Mouse (Mus musculus) stomach, postnatal 0 days (tissue): ENCODE data around the gene Usp25.

Experiments used
- CTCF ChIP-seq: IDR thresholded peaks from 2 replicates; pipeline ENCODE4 v1.5.1; 2016; ENCODE audit warnings: antibody characterized with exemption, low read depth, mild to moderate bottlenecking, moderate library complexity
- EP300 ChIP-seq: optimal IDR thresholded peaks from 2 replicates; pipeline ENCODE3; 2016; ENCODE audit warnings: antibody characterized with exemption

DNA sequence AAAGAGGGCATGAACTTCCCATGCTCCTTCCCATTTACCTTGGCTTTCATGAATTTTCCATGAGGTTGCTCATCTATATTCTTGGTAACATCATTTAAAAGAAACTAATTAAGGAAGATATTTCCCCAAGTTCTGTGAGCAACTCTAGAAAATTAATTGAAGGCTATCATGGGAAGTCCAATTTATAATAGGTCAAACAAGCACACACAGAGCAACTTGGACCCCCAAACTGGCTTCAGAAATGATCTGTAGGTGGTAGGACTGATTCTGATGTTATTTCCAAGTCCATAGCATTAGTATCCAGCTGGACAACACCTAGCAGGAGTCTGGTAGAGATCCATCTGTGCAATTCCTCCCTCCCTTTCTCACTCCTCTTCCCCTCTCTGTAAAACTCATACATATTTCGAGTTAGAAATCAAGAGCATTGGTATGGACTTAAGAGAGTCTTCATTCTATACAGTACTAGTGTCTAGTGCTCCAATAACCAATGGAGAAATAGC, 139.8 kb downstream of the Usp25 start:
- no peak for TF ChIP-seq CTCF
- TF ChIP-seq EP300, result no peak
